Mouse (Mus musculus) cerebellum, adult 8-10 months (tissue): Measurements from ENCODE around the gene Osbpl9.

Source experiments
- DNase-seq: peaks from one replicate; pipeline ENCODE4 v3.0.0; 2022

Osbpl9 gene

GRCm38 (mm10) chr4:109025061-109025460, 177.0 kb downstream of the Osbpl9 start:
- DNase-seq, result no peak

GRCm38 (mm10) chr4:109021976-109022375, 180.1 kb downstream of the Osbpl9 start:
- DNase-seq, result no peak

GRCm38 (mm10) chr4:109019301-109019700, 182.8 kb downstream of the Osbpl9 start:
- no peak for DNase-seq

GRCm38 (mm10) chr4:109017441-109017840, 184.6 kb downstream of the Osbpl9 start:
- DNase-seq, result no peak

GRCm38 (mm10) chr4:109014091-109014490, 188.0 kb downstream of the Osbpl9 start:
- no peak for DNase-seq
